Mouse (Mus musculus): ENCODE measurements around the gene Sema4g. TPM values are rescaled to one million over a fixed set of nuclear protein-coding genes. Genes with fewer than 3 reads are reported as not detected.

Sema4g gene
- total and polyA plus RNA-seq, 3 experiments, result 0.15 to 0.47 TPM; not detected in 1

DNA sequence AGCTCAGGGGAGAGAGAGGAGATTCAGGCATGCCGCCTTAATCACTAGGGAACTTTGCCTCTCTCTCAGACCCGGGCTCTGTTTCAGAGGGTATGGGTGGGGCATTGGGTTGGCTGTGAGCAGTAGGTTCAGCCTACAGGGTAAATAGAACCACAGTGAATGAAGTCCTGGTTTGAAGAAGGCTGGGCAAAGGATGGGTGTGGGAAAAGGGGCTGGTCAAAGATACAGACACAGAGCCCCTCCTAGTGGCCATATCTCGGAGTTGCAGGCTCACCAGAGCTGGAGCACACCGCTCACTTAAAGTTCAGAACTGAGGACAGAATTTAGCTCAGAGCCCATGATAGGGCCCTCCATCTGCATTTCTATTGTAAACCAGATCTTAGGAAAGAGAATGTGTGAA is 42.9 kb downstream of the Sema4g start (continued):
- TF ChIP-seq USF2 (IDR thresholded peaks at IDR 0.05; ENCODE audit: borderline replicate concordance in 1 of 2, insufficient read depth in 1 of 2, low read depth in 1 of 2, low read length in 2 of 2) (no peak), CHD2 (IDR thresholded peaks at IDR 0.05; ENCODE audit: low read length) (no peak; the same call in 1 of the 2 replicates)

- peak overlapping the region in 1 of 2 experiments; percentile 33; a peak in 1 of 4 replicates for H3K4me3 ChIP-seq (ENCODE audit: control insufficient read depth in 1 of 2, insufficient read depth in 1 of 2, low read depth in 2 of 2, low read length in 2 of 2)
- H3K4me1 ChIP-seq (ENCODE audit: control insufficient read depth in 1 of 2, insufficient read depth in 2 of 2, low read length in 2 of 2), result peaks cover 8 to 22% of the 10 kb centered on the region in 2 experiments
- H3K9me3 ChIP-seq (replicated peaks; ENCODE audit: insufficient read depth, low read length), result no peaks in the 10 kb centered on the region
- H3K36me3 ChIP-seq (ENCODE audit: control insufficient read depth in 1 of 2, insufficient read depth in 2 of 2, low read length in 2 of 2), result peaks cover 0 to 10% of the 10 kb centered on the region in 2 experiments; a peak in 2 of 4 replicates
- peak overlapping the region; percentile 54 for H3K9ac ChIP-seq (ENCODE audit: control insufficient read depth, low read depth, low read length, poor library complexity, severe bottlenecking)
- peak; percentile 96 for DNase-seq (ENCODE audit: low read depth, low spot score)
- H3K27ac ChIP-seq (ENCODE audit: control insufficient read depth, low read depth, low read length), result peak overlapping the region; percentile 40
- H3K79me2 ChIP-seq (ENCODE audit: control insufficient read depth, insufficient read depth, low read length, poor library complexity), result no peaks in the 10 kb centered on the region
- H3K27me3 ChIP-seq (ENCODE audit: control insufficient read depth in 1 of 2, insufficient read depth in 2 of 2, low read length in 2 of 2), result no peaks in the 10 kb centered on the region
- TF ChIP-seq POLR2AphosphoS5 (IDR thresholded peaks at IDR 0.05; ENCODE audit: borderline replicate concordance, low read depth, low read length), result no peak
- 0 out of 2 replicates have a peak, but pooled peaks have one; percentile 16 for TF ChIP-seq BHLHE40 (IDR thresholded peaks at IDR 0.05; ENCODE audit: borderline replicate concordance, low read depth, low read length)
- no peak for TF ChIP-seq POLR2AphosphoS2 (IDR thresholded peaks at IDR 0.05; ENCODE audit: low read length)
- TF ChIP-seq JUND (IDR thresholded peaks at IDR 0.05; ENCODE audit: low read depth, low read length), result no peak
- TF ChIP-seq NELFE (IDR thresholded peaks at IDR 0.05; ENCODE audit: low read depth, low read length), result no peak
- no peak for TF ChIP-seq MYC (IDR thresholded peaks at IDR 0.05; ENCODE audit: low read depth, low read length)
- no peak for TF ChIP-seq CHD1 (IDR thresholded peaks at IDR 0.05; ENCODE audit: low read depth, low read length)
- no peak for TF ChIP-seq CHD2 (IDR thresholded peaks at IDR 0.05; ENCODE audit: low read length)
- TF ChIP-seq ELF1 (IDR thresholded peaks at IDR 0.05; ENCODE audit: low read depth, low read length), result peak; percentile 56
- TF ChIP-seq ETS1 (IDR thresholded peaks at IDR 0.05; ENCODE audit: low read depth, low read length), result peak; percentile 53; the same call in 1 of the 2 replicates
- peak; percentile 36 to 83 (median 68) for TF ChIP-seq CTCF (IDR thresholded peaks at IDR 0.05 in 2 of 3, conservative IDR thresholded peaks at IDR 0.05 in 1 of 3; ENCODE audit: control insufficient read depth in 1 of 3, insufficient read depth in 1 of 3, low read depth in 2 of 3, low read length in 3 of 3, poor library complexity in 1 of 3, severe bottlenecking in 1 of 3)
- TF ChIP-seq ZKSCAN1 (IDR thresholded peaks at IDR 0.05; ENCODE audit: low read depth, low read length), result no peak
- TF ChIP-seq UBTF (IDR thresholded peaks at IDR 0.05; ENCODE audit: borderline replicate concordance, insufficient read depth, low read depth, low read length), result no peak
- TF ChIP-seq RAD21 (IDR thresholded peaks at IDR 0.05; ENCODE audit: low read depth, low read length), result peak; percentile 12
- peak; percentile 52; the same call in 1 of the 2 replicates for TF ChIP-seq MAX (IDR thresholded peaks at IDR 0.05; ENCODE audit: low read length)
- TF ChIP-seq ZNF384 (IDR thresholded peaks at IDR 0.05; ENCODE audit: low read depth, low read length), result no peak
- no peak for TF ChIP-seq USF2 (IDR thresholded peaks at IDR 0.05; ENCODE audit: borderline replicate concordance in 1 of 2, insufficient read depth in 1 of 2, low read depth in 1 of 2, low read length in 2 of 2)
- no peak for TF ChIP-seq TCF12 (IDR thresholded peaks at IDR 0.05; ENCODE audit: low read depth, low read length)
- peak; percentile 51; the same call in 1 of the 2 replicates for TF ChIP-seq TBP (IDR thresholded peaks at IDR 0.05; ENCODE audit: low read depth, low read length)
- no peak for TF ChIP-seq MEF2A (IDR thresholded peaks at IDR 0.05; ENCODE audit: extremely low read depth, insufficient replicate concordance, low read depth, low read length, poor library complexity, severe bottlenecking)
- no peak for TF ChIP-seq GATA1 (IDR thresholded peaks at IDR 0.05; ENCODE audit: low read depth, low read length)
- peak; percentile 45 to 64 for TF ChIP-seq EP300 (IDR thresholded peaks at IDR 0.05; ENCODE audit: low read depth in 1 of 2, low read length in 2 of 2)
- TF ChIP-seq KAT2A (conservative IDR thresholded peaks at IDR 0.05; ENCODE audit: low read depth, low read length), result no peak
- peak; percentile 82 for TF ChIP-seq MAZ (IDR thresholded peaks at IDR 0.05; ENCODE audit: low read depth, low read length)
- no peak; the same call in none of the 2 replicates for TF ChIP-seq MXI1 (IDR thresholded peaks at IDR 0.05; ENCODE audit: low read depth, low read length)
- no peak for TF ChIP-seq MAFK (IDR thresholded peaks at IDR 0.05; ENCODE audit: borderline replicate concordance, low read depth, low read length)
- no peak for TF ChIP-seq POLR2A (IDR thresholded peaks at IDR 0.05; ENCODE audit: control insufficient read depth in 1 of 2, insufficient read depth in 1 of 2, low read depth in 1 of 2, low read length in 2 of 2, poor library complexity in 1 of 2)
- TF ChIP-seq SIN3A (IDR thresholded peaks at IDR 0.05; ENCODE audit: low read length), result no peak; the same call in 1 of the 2 replicates
- TF ChIP-seq SMC3 (IDR thresholded peaks at IDR 0.05; ENCODE audit: low read depth, low read length), result peak; percentile 32; the same call in 1 of the 2 replicates
- TF ChIP-seq TAL1 (IDR thresholded peaks at IDR 0.05; ENCODE audit: low read length), result no peak
- peak; percentile 46; the same call in 1 of the 2 replicates for TF ChIP-seq USF1 (IDR thresholded peaks at IDR 0.05; ENCODE audit: low read depth, low read length)
- peak; percentile 56; the same call in 1 of the 2 replicates for TF ChIP-seq HCFC1 (IDR thresholded peaks at IDR 0.05; ENCODE audit: low read depth, low read length)
- TF ChIP-seq E2F4 (IDR thresholded peaks at IDR 0.05; ENCODE audit: borderline replicate concordance, low read depth, low read length), result no peak
These were observed 43.9 kb downstream of the Sema4g start for GRCm38 (mm10) chr19:45032570-45033332.
